Mouse (Mus musculus) spleen, postnatal 4 days (tissue): ENCODE data around the gene Gtpbp2.

Source experiments
- DNase-seq, 2 experiments: peaks; one replicate each; pipeline ENCODE4 v3.0.0; 2022; ENCODE audit warnings: low spot score in 2 of 2

Gene Gtpbp2

DNA sequence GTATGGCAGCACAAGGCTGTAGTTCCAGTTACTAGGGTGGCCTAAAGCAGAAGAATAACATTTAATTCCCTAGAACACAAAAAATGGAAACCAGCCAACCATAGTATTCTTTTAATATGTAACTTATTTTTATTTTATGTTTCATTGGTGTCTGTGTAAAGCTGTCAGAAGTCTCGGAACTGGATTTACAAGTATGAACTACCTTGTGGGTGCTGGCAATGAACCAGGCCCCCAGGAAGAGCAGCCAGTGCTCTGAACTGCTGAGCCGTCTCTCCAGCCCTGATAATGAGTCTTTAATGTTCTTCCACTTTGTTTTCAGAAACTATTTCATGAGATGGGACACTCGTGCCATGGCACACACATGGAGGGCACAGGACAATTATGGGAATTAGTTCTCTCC is 49.7 kb downstream of the Gtpbp2 start:
- no peak for DNase-seq
